Mouse (Mus musculus): ENCODE data around the gene Fam50b.

The Fam50b gene

GRCm38 (mm10) chr13:34793066-34793465 is 58.4 kb downstream of the Fam50b start:
- no peak for ATAC-seq (ENCODE audit: low TSS enrichment)

GRCm38 (mm10) chr13:34793816-34794215 is 59.2 kb downstream of the Fam50b start:
- ATAC-seq (ENCODE audit: low TSS enrichment) = no peak

- no peak for ATAC-seq (ENCODE audit: low TSS enrichment)
Measured at GRCm38 (mm10) chr13:34794426-34794825, 59.8 kb downstream of the Fam50b start.

All from frontal cortex, adult (tissue).